Mouse (Mus musculus) ES-Bruce4 (cell line): ENCODE results near the gene Zcchc13. TPM values are rescaled to one million over a fixed set of nuclear protein-coding genes. Genes with fewer than 3 reads are reported as not detected.
"Not testable (repeated sequence)": the region's sequence is repeated elsewhere in the genome, so short reads cannot be mapped to it uniquely, and the experiment has no call there.

Source experiments
- H3K27ac ChIP-seq: 2 replicates; pipeline ENCODE4 v1.5.1; 2012; ENCODE audit warnings: low read length, inconsistent platforms; ENCODE audit not compliant: insufficient read depth
- H3K27me3 ChIP-seq: 2 replicates; pipeline ENCODE4 v1.6.1; 2012; ENCODE audit warnings: mild to moderate bottlenecking, low read length, inconsistent platforms; ENCODE audit not compliant: control insufficient read depth, poor library complexity, insufficient read depth, severe bottlenecking
- H3K36me3 ChIP-seq: 2 replicates; pipeline ENCODE4 v1.6.1; 2012; ENCODE audit warnings: inconsistent platforms, mild to moderate bottlenecking, low read length, moderate library complexity; ENCODE audit not compliant: control insufficient read depth, poor library complexity, insufficient read depth, severe bottlenecking
- H3K4me1 ChIP-seq: one replicate; pipeline ENCODE4 v1.8.1; 2011; ENCODE audit warnings: low read length; ENCODE audit not compliant: control insufficient read depth, insufficient read depth
- H3K4me3 ChIP-seq: 2 replicates; pipeline ENCODE4 v1.5.1; 2011; ENCODE audit warnings: low read depth, mild to moderate bottlenecking, low read length
- H3K9ac ChIP-seq: 2 replicates; pipeline ENCODE4 v1.6.1; 2012; ENCODE audit warnings: low read depth, mild to moderate bottlenecking, inconsistent platforms; ENCODE audit not compliant: poor library complexity, severe bottlenecking
- H3K9me3 ChIP-seq: replicated peaks from 2 replicates; pipeline ENCODE4 v1.6.1; 2012; ENCODE audit warnings: mild to moderate bottlenecking, low read length, inconsistent platforms; ENCODE audit not compliant: control insufficient read depth, poor library complexity, insufficient read depth, severe bottlenecking
- CTCF ChIP-seq: IDR thresholded peaks from one replicate; pipeline ENCODE4 v1.8.1; 2011; ENCODE audit warnings: low read depth, low read length
- EP300 ChIP-seq: IDR thresholded peaks from 2 replicates; pipeline ENCODE4 v1.6.1; 2011; ENCODE audit warnings: low read depth, low read length; ENCODE audit not compliant: insufficient read depth
- POLR2A ChIP-seq: IDR thresholded peaks from one replicate; pipeline ENCODE4 v1.8.1; 2011; ENCODE audit warnings: low read length; ENCODE audit not compliant: insufficient read depth
- polyA plus RNA-seq: library from polyadenylated mRNA; stranded (reverse); fragments of >200 nt; gene quantifications from 2 replicates; pipeline ENCODE4 v1.2.4, GENCODE M21; 2011; ENCODE audit warnings: low read depth; ENCODE audit not compliant: missing spikeins, insufficient read depth, insufficient read length

The Zcchc13 gene
- polyA plus RNA-seq, 1 experiment = not detected

- TF ChIP-seq CTCF = no peak
- TF ChIP-seq POLR2A = no peak
- TF ChIP-seq EP300 = no peak
- H3K9me3 ChIP-seq = no peaks in the 10 kb centered on the region
- H3K4me3 ChIP-seq = no peak overlapping the region
- H3K27ac ChIP-seq = no peak overlapping the region
- no peak overlapping the region for H3K9ac ChIP-seq
- no peaks in the 10 kb centered on the region for H3K4me1 ChIP-seq
- H3K27me3 ChIP-seq = no peaks in the 10 kb centered on the region
- H3K36me3 ChIP-seq = no peaks in the 10 kb centered on the region
Observed at GRCm38 (mm10) chrX:103652048-103652447, 21.7 kb downstream of the Zcchc13 start.

- Histone ChIP-seq H3K36me3 (no peaks in the 10 kb centered on the region), H3K27me3 (no peaks in the 10 kb centered on the region), H3K4me1 (no peaks in the 10 kb centered on the region), H3K27ac (0 out of 2 replicates have a peak overlapping the region, but pooled peaks have one; percentile 51), H3K9ac (no peak overlapping the region), H3K9me3 (no peaks in the 10 kb centered on the region), H3K4me3 (no peak overlapping the region)
- TF ChIP-seq EP300 (no peak), POLR2A (no peak), CTCF (no peak)
Observed at GRCm38 (mm10) chrX:103653021-103653420, 22.6 kb downstream of the Zcchc13 start.

- Histone ChIP-seq H3K9ac (no peak overlapping the region), H3K27ac (no peak overlapping the region), H3K27me3 (no peaks in the 10 kb centered on the region; the same call in 1 of the 2 replicates), H3K36me3 (no peaks in the 10 kb centered on the region), H3K4me3 (no peak overlapping the region), H3K9me3 (no peaks in the 10 kb centered on the region), H3K4me1 (no peaks in the 10 kb centered on the region)
- no peak for TF ChIP-seq EP300
- no peak for TF ChIP-seq CTCF
- no peak for TF ChIP-seq POLR2A
Observed at GRCm38 (mm10) chrX:103658985-103659384, 28.6 kb downstream of the Zcchc13 start.

- not testable (repeated sequence) for H3K9ac ChIP-seq, H3K27ac ChIP-seq, H3K36me3 ChIP-seq, H3K9me3 ChIP-seq, H3K4me3 ChIP-seq, H3K27me3 ChIP-seq, H3K4me1 ChIP-seq
Observed at GRCm38 (mm10) chrX:103664445-103664844, 34.1 kb downstream of the Zcchc13 start.

- Histone ChIP-seq H3K27me3 (no peaks in the 10 kb centered on the region), H3K9ac (no peak overlapping the region), H3K27ac (no peak overlapping the region), H3K4me3 (no peak overlapping the region), H3K9me3 (no peaks in the 10 kb centered on the region), H3K36me3 (no peaks in the 10 kb centered on the region), H3K4me1 (no peaks in the 10 kb centered on the region)
- TF ChIP-seq EP300 (no peak), POLR2A (no peak), CTCF (no peak)
Observed at GRCm38 (mm10) chrX:103670245-103670644, 39.9 kb downstream of the Zcchc13 start.

GRCm38 (mm10) chrX:103673761-103674160 lies 43.4 kb downstream of the Zcchc13 start:
- Histone ChIP-seq H3K27me3 (no peaks in the 10 kb centered on the region), H3K9me3 (no peaks in the 10 kb centered on the region), H3K4me1 (no peaks in the 10 kb centered on the region), H3K9ac (no peak overlapping the region), H3K4me3 (no peak overlapping the region), H3K27ac (no peak overlapping the region), H3K36me3 (no peaks in the 10 kb centered on the region)
- TF ChIP-seq CTCF (no peak), EP300 (no peak), POLR2A (no peak)
